Mouse (Mus musculus): ENCODE data around the gene Gm20388. TPM values are rescaled to one million over a fixed set of nuclear protein-coding genes. Genes with fewer than 3 reads are reported as not detected.

Gene Gm20388
- polyA plus RNA-seq, 1 experiment from 2014 or later, result 1.7 TPM

GRCm38 (mm10) chr8:122935118-122935517 lies 3024.5 kb downstream of the Gm20388 start:
- Histone ChIP-seq H3K4me1 (replicated peaks) (peaks cover 36% of the 10 kb centered on the region), H3K27me3 (ENCODE audit: insufficient read depth, poor library complexity, severe bottlenecking) (no peaks in the 10 kb centered on the region), H3K27ac (no peak overlapping the region), H3K9me3 (no peaks in the 10 kb centered on the region), H3K36me3 (no peaks in the 10 kb centered on the region), H3K4me3 (no peak overlapping the region)
- DNase-seq (ENCODE audit: low spot score), result no peak
- WGBS, result 95% methylated on average over 1 of the region's 1 CpGs

GRCm38 (mm10) chr8:122935912-122936311 lies 3025.3 kb downstream of the Gm20388 start:
- peaks cover 36% of the 10 kb centered on the region for H3K4me1 ChIP-seq (replicated peaks)
- peaks cover 1% of the 10 kb centered on the region; the same call in 1 of the 2 replicates for H3K36me3 ChIP-seq
- H3K4me3 ChIP-seq, result no peak overlapping the region
- WGBS, result 92% methylated on average over 3 of the region's 3 CpGs
- no peak for DNase-seq (ENCODE audit: low spot score)
- no peaks in the 10 kb centered on the region for H3K27me3 ChIP-seq (ENCODE audit: insufficient read depth, poor library complexity, severe bottlenecking)
- no peak overlapping the region for H3K27ac ChIP-seq
- H3K9me3 ChIP-seq, result no peaks in the 10 kb centered on the region

GRCm38 (mm10) chr8:122937545-122938053 lies 3027.0 kb downstream of the Gm20388 start:
- 82% methylated on average over 2 of the region's 2 CpGs for WGBS
- Histone ChIP-seq H3K27me3 (ENCODE audit: insufficient read depth, poor library complexity, severe bottlenecking) (no peaks in the 10 kb centered on the region), H3K9me3 (no peaks in the 10 kb centered on the region), H3K4me1 (replicated peaks) (peaks cover 28% of the 10 kb centered on the region), H3K27ac (no peak overlapping the region; the same call in 1 of the 2 replicates), H3K36me3 (peaks cover 3% of the 10 kb centered on the region; the same call in 1 of the 2 replicates), H3K4me3 (no peak overlapping the region)
- no peak for DNase-seq (ENCODE audit: low spot score)

- Histone ChIP-seq H3K4me1 (replicated peaks) (peaks cover 27% of the 10 kb centered on the region), H3K27me3 (ENCODE audit: insufficient read depth, poor library complexity, severe bottlenecking) (no peaks in the 10 kb centered on the region), H3K36me3 (peaks cover 3% of the 10 kb centered on the region; the same call in 1 of the 2 replicates), H3K27ac (peak overlapping the region; percentile 18; the same call in 1 of the 2 replicates), H3K4me3 (no peak overlapping the region), H3K9me3 (no peaks in the 10 kb centered on the region)
- 82% methylated on average over 3 of the region's 3 CpGs for WGBS
- no peak for DNase-seq (ENCODE audit: low spot score)
These were observed 3027.5 kb downstream of the Gm20388 start for GRCm38 (mm10) chr8:122938170-122938569.

- 47% methylated on average over 4 of the region's 4 CpGs for WGBS
- H3K4me1 ChIP-seq (replicated peaks), result peaks cover 27% of the 10 kb centered on the region
- no peaks in the 10 kb centered on the region for H3K9me3 ChIP-seq
- H3K27me3 ChIP-seq (ENCODE audit: insufficient read depth, poor library complexity, severe bottlenecking), result no peaks in the 10 kb centered on the region
- H3K36me3 ChIP-seq, result peaks cover 3% of the 10 kb centered on the region; the same call in 1 of the 2 replicates
- H3K4me3 ChIP-seq, result no peak overlapping the region
- DNase-seq (ENCODE audit: low spot score), result no peak
- no peak overlapping the region for H3K27ac ChIP-seq
These were observed 3027.9 kb downstream of the Gm20388 start for GRCm38 (mm10) chr8:122938591-122938990.

- Histone ChIP-seq H3K27ac (no peak overlapping the region), H3K9me3 (no peaks in the 10 kb centered on the region), H3K4me1 (replicated peaks) (peaks cover 23% of the 10 kb centered on the region; the same call in 1 of the 2 replicates), H3K27me3 (ENCODE audit: insufficient read depth, poor library complexity, severe bottlenecking) (no peaks in the 10 kb centered on the region), H3K4me3 (no peak overlapping the region), H3K36me3 (peaks cover 3% of the 10 kb centered on the region; the same call in 1 of the 2 replicates)
- no peak for DNase-seq (ENCODE audit: low spot score)
- 82% methylated on average over 9 of the region's 9 CpGs for WGBS
These were observed 3032.4 kb downstream of the Gm20388 start for GRCm38 (mm10) chr8:122942803-122943713.

- DNase-seq (ENCODE audit: low spot score), result no peak
- Histone ChIP-seq H3K4me3 (no peak overlapping the region), H3K36me3 (peaks cover 3% of the 10 kb centered on the region; the same call in 1 of the 2 replicates), H3K27me3 (ENCODE audit: insufficient read depth, poor library complexity, severe bottlenecking) (no peaks in the 10 kb centered on the region), H3K4me1 (replicated peaks) (peaks cover 14% of the 10 kb centered on the region), H3K27ac (no peak overlapping the region), H3K9me3 (no peaks in the 10 kb centered on the region)
- 79% methylated on average over 2 of the region's 2 CpGs for WGBS
These were observed 3035.1 kb downstream of the Gm20388 start for GRCm38 (mm10) chr8:122945775-122946174.

- 88% methylated on average over 5 of the region's 5 CpGs for WGBS
- H3K4me3 ChIP-seq, result no peak overlapping the region
- H3K9me3 ChIP-seq, result no peaks in the 10 kb centered on the region
- DNase-seq (ENCODE audit: low spot score), result no peak
- H3K36me3 ChIP-seq, result no peaks in the 10 kb centered on the region
- H3K4me1 ChIP-seq (replicated peaks), result peaks cover 12% of the 10 kb centered on the region
- H3K27ac ChIP-seq, result no peak overlapping the region
- H3K27me3 ChIP-seq (ENCODE audit: insufficient read depth, poor library complexity, severe bottlenecking), result no peaks in the 10 kb centered on the region
These were observed 3039.1 kb downstream of the Gm20388 start for GRCm38 (mm10) chr8:122949701-122950100.

GRCm38 (mm10) chr8:122951456-122951855 lies 3040.8 kb downstream of the Gm20388 start:
- H3K4me3 ChIP-seq, result no peak overlapping the region
- H3K27me3 ChIP-seq (ENCODE audit: insufficient read depth, poor library complexity, severe bottlenecking), result no peaks in the 10 kb centered on the region
- DNase-seq (ENCODE audit: low spot score), result no peak
- no peaks in the 10 kb centered on the region for H3K36me3 ChIP-seq
- 91% methylated on average over 5 of the region's 5 CpGs for WGBS
- H3K4me1 ChIP-seq (replicated peaks), result peaks cover 13% of the 10 kb centered on the region
- H3K27ac ChIP-seq, result no peak overlapping the region
- no peaks in the 10 kb centered on the region for H3K9me3 ChIP-seq

GRCm38 (mm10) chr8:122953028-122953427 lies 3042.4 kb downstream of the Gm20388 start:
- Histone ChIP-seq H3K9me3 (no peaks in the 10 kb centered on the region), H3K27me3 (ENCODE audit: insufficient read depth, poor library complexity, severe bottlenecking) (no peaks in the 10 kb centered on the region), H3K4me3 (no peak overlapping the region), H3K4me1 (replicated peaks) (peaks cover 16% of the 10 kb centered on the region), H3K27ac (no peak overlapping the region), H3K36me3 (no peaks in the 10 kb centered on the region)
- 92% methylated on average over 6 of the region's 6 CpGs for WGBS
- DNase-seq (ENCODE audit: low spot score), result no peak

- Histone ChIP-seq H3K9me3 (no peaks in the 10 kb centered on the region), H3K36me3 (no peaks in the 10 kb centered on the region), H3K4me1 (replicated peaks) (peaks cover 13% of the 10 kb centered on the region), H3K27me3 (ENCODE audit: insufficient read depth, poor library complexity, severe bottlenecking) (no peaks in the 10 kb centered on the region), H3K27ac (no peak overlapping the region), H3K4me3 (no peak overlapping the region)
- 87% methylated on average over 3 of the region's 3 CpGs for WGBS
- no peak for DNase-seq (ENCODE audit: low spot score)
These were observed 3043.6 kb downstream of the Gm20388 start for GRCm38 (mm10) chr8:122954090-122954799.

GRCm38 (mm10) chr8:122955195-122955594 lies 3044.6 kb downstream of the Gm20388 start:
- Histone ChIP-seq H3K27ac (no peak overlapping the region), H3K4me1 (replicated peaks) (peaks cover 6% of the 10 kb centered on the region), H3K9me3 (no peaks in the 10 kb centered on the region), H3K4me3 (no peak overlapping the region), H3K27me3 (ENCODE audit: insufficient read depth, poor library complexity, severe bottlenecking) (no peaks in the 10 kb centered on the region), H3K36me3 (no peaks in the 10 kb centered on the region)
- DNase-seq (ENCODE audit: low spot score), result no peak

GRCm38 (mm10) chr8:122955997-122956396 lies 3045.4 kb downstream of the Gm20388 start:
- Histone ChIP-seq H3K27me3 (ENCODE audit: insufficient read depth, poor library complexity, severe bottlenecking) (no peaks in the 10 kb centered on the region), H3K36me3 (no peaks in the 10 kb centered on the region), H3K4me3 (no peak overlapping the region), H3K27ac (no peak overlapping the region), H3K4me1 (replicated peaks) (peaks cover 10% of the 10 kb centered on the region), H3K9me3 (no peaks in the 10 kb centered on the region)
- DNase-seq (ENCODE audit: low spot score), result no peak
- 93% methylated on average over 3 of the region's 3 CpGs for WGBS

Data from hindbrain, embryonic 10.5 days (tissue).